Mouse (Mus musculus): Measurements from ENCODE around the gene Ccdc137.

The Ccdc137 gene

DNA sequence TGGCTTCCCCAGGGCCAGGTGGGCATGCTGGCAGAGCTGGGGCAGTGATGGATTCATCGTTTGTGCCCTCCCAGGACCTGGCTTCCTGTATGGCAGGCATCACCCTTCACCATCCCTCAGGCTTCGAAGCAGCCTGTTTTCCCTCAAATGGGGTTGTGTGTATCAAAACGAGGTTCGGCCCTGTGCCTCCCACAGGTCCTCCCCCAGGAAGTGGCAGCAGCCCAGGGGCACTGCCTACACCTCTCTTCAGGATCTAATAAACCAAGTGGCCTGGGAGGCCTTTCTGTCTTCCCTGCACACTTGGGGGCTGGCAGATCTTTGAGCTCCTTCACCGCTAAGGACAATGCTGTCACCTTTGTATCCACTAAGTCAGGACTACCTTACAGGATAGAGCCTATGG, 41.0 kb downstream of the Ccdc137 start:
- no peak for DNase-seq (ENCODE audit: low spot score)

DNA sequence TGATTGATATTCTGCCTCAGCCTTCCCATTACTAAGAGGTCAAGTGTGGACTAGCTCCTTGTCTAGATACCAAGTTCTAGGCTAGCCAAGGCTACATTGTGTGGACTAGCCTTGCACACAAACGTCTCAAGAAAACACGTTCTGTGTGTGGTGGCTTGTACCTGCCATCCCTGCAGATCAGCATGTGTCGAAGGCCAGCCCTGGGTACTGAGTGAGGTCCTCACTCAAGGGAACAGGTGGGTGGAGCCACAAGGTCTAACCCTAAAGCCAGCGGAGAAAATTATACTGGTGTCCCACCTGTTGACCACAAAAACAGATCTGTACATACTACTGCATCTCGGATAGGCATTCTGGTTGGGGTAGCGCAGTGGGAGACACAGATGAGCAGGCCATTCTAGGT, 42.0 kb downstream of the Ccdc137 start:
- DNase-seq (ENCODE audit: low spot score), result peak; percentile 38

DNA sequence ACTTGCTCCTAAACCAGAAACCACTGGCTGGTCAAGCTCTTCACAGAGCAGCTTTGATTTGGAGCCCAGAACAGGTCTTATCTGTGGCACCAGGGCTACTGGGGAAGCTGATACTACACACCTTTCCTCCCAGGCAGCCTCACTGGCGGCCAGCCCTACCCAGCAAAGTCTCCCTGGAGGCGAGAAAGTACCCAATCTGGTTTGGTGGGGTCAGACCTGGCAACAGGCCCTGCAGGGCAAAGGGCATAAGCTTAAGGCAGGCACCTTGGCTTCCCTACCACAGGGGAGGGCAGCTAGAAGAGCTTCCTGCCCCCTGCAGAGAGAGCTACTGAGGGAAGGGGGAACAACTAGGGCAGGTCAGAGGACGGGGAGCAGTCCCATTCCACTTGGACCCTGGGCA, 42.4 kb downstream of the Ccdc137 start:
- no peak for DNase-seq (ENCODE audit: low spot score)

DNA sequence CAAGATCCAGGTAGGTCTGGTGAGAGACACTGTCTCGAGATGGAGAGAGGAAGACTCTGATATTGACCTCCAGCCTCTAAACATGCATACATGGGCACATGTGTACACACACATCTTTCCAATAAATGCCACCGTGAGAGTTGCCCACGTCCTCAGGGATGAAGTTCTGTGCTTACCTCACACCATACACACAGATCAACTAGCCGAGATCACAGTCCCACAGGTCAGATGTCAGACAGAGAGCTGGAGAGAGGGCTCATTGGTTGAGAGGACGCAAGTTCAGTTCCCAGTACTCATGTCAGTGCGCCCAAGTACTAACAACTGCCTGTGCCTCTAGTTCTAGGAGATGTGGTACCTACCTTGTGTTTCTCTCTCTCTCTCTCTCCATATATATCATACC, 43.1 kb downstream of the Ccdc137 start:
- DNase-seq (ENCODE audit: low spot score), result no peak

DNA sequence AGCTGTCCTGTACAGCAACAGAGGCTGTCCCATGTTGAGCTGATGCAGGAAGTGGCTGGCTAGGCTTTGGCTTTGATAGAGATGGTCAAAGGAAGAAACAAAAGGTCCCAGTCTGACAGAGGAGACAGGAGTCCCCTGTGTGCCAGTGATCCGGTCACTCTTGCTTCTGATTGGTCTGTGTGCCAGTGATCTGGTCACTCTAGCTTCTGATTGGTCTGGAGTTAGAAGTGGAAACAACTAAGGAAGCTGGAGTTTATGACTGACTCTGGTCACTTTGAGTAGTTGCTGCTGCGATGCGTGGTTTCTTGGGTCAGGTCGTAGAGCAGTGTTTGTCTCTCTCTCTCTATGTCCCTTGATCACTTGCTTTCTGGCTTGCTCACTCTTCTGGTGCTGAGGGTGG, 43.8 kb downstream of the Ccdc137 start:
- DNase-seq (ENCODE audit: low spot score), result no peak

GRCm38 (mm10) chr11:120505661-120506060, 47.7 kb downstream of the Ccdc137 start:
- DNase-seq (ENCODE audit: low spot score), result no peak

DNA sequence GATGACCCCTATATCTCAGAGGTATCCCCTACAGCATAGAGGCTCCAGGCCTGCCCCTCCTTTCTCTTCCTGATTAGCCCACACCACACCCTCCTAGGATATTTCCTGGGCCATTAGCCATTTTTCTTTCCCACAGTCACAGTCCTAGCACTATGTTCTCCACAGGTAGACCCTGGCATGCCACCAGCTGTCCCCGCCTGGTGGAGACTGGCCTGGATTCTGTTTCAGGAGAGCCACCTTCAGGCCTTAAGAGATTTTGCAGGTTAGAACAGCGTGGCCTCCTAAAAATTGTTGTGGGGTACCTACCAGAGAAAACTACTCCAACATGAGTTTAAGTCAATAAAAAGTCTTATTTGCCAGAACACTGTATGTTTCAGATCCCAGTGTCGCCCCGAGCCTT, 49.0 kb downstream of the Ccdc137 start:
- no peak for DNase-seq (ENCODE audit: low spot score)

DNA sequence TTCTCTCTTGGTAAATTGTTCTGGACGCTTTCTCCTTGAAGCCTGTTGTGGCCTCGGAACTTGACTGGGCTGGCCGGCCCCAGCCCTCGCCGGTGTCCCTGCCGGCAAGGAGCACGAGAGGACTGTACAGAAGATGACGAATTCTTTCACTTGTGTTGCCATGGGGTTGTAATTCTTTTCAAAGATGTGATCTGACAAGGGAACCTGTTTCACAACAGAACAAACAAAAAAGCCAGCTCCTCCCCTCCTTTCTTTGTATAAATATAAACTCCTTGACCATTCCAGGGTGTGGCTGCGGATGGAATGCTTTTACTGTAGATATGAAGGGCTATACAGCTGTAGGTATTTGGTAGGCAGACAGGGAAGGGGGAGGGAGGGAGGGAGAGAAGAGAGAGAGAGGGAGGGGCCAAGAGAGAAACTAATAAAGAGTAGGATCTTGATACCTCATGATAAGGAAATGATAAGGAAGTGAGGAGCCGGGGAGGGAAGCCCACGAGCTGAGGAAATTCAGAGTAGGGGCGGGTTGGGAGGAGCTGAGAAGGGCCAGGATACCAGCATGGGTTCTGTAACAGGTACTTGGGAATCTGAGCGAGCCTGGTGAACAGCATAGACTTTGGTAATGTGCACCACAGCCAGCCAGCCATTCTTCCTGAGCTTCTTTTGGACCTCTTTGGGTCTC, 49.8 kb downstream of the Ccdc137 start:
- DNase-seq (ENCODE audit: low spot score), result peak; percentile 69

DNA sequence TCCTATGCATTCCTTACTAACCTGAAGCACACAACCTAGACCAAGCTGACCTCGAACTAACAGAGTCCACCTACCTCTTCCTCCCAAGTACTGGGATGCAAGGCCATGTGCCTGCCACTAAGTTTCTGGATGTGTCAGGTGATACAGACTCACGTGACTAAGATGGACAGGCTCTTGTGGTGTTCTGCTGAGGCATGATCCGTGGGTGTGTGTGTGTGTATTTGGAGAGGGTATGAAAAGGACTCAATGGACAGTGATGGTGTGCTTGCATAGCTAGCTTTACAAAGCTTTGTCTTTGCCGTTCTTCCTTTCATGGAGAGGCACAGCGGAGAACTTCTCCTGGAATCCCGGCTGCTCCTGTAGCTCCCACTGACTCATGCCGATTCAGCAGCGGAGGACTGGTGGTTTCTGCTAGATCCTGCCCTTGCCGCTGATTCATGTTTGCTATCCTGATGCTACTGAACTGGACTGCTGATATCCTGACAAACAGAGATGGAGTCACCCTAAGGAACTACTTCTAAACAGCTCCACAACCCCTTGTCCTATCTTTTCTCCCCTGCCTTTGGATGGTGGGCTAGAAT, 50.5 kb downstream of the Ccdc137 start:
- DNase-seq (ENCODE audit: low spot score), result no peak

- DNase-seq (ENCODE audit: low spot score), result peak; percentile 82
Observed at GRCm38 (mm10) chr11:120509940-120510339, 52.0 kb downstream of the Ccdc137 start.

DNA sequence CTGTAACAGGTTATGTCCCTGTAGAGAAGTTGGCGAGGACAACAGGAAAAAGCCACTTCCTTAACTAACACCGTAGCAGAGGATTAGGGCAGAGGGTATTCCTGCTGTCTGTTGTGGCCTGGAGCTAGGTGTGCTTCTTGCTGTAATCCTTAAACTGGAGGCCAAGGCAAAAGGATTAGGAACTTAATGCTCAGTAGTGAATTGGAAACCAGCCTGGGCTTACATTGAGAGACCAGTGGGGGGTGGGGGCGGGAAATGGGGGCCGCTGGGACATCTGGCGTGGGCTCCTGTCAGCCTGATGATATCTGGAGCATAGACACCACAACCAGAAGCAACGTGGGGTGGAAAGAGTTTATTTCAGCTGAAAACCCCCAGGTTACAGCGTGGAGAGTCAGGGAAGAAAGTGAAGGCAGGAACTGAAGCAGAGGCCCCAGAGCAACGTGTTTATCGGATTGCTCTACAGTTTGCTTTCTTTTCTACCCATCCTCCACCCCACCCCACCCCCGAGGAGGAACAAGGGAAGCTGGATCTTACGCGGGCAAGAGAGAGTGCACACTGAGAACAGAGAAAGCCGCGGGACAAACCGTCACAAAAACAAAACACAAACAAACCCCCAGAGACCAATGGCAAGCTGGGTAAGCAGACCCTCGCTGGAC, 52.6 kb downstream of the Ccdc137 start:
- peak; percentile 61 for DNase-seq (ENCODE audit: low spot score)

GRCm38 (mm10) chr11:120512790-120513453, 55.0 kb downstream of the Ccdc137 start:
- DNase-seq (ENCODE audit: low spot score), result no peak

Data from yolk sac, embryonic 10.5 days (tissue).